Mouse (Mus musculus): Measurements from ENCODE around the gene Il25.

DNA sequence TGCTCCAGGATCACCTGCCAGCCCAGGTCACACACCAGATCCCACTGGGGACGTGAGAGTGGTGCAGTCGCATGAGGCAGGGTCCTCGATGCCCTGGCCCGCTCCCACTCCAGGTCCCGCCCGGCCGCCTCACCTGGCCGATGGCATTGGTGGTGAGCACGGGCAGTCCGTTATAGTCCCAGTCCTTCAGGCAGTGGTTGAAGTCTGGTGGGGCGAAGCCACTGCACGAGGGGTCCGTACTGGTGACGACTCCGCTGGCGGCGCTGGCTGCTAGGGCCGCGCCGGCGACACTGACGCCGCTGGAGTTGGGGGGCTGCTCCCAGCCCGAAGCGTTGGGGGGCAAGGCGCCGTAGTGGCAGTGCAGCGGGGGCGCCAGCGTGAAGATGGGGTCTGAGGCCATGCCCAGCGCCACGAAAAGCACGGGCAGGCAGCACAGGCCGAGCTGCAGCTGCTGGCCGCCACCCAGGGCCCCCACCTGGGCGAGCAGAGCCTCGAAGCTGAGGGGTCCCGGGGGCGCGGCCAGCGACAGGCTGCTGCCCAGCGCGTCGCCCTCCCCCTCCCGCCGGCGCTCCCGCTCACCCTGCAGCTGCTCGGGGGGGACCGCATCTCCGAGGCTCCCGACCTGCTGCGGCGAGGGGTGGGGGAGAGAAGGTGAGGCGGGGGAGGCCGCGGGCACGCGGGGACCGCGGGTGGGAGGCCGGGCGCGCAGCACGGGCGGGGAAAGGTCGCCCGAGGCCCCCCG is 20.2 kb upstream of the Il25 start:
- no peak for TF ChIP-seq CTCF (IDR thresholded peaks at IDR 0.05; ENCODE audit: borderline replicate concordance, extremely low read depth, insufficient read depth, insufficient read length)
- no peak for TF ChIP-seq POLR2A (IDR thresholded peaks at IDR 0.05; ENCODE audit: borderline replicate concordance, extremely low read depth, insufficient read depth, insufficient read length, poor library complexity, severe bottlenecking)
